Mouse (Mus musculus) stomach, postnatal 0 days (tissue): ENCODE data around the gene Vps9d1.

Experiments used
- CTCF ChIP-seq: IDR thresholded peaks from 2 replicates; pipeline ENCODE4 v1.5.1; 2016; ENCODE audit warnings: antibody characterized with exemption, low read depth, mild to moderate bottlenecking, moderate library complexity
- EP300 ChIP-seq: optimal IDR thresholded peaks from 2 replicates; pipeline ENCODE3; 2016; ENCODE audit warnings: antibody characterized with exemption

- TF ChIP-seq EP300 (no peak), CTCF (no peak)
These were observed 60.4 kb downstream of the Vps9d1 start for GRCm38 (mm10) chr8:123193771-123194170.
